Mouse (Mus musculus): ENCODE data around the gene Sp9.

GRCm38 (mm10) chr2:73263172-73263765, 8.5 kb upstream of the Sp9 start:
- TF ChIP-seq CTCF (IDR thresholded peaks at IDR 0.05; ENCODE audit: borderline replicate concordance, insufficient read depth, low read length) = no peak
- no peak for TF ChIP-seq POLR2A (IDR thresholded peaks at IDR 0.05; ENCODE audit: low read depth, low read length)
